Mouse (Mus musculus) erythroblast, adult 5-6 weeks (primary cell): ENCODE measurements around the gene Trim66. TPM values are rescaled to one million over a fixed set of nuclear protein-coding genes. Genes with fewer than 3 reads are reported as not detected.

ENCODE experiments used
- ATAC-seq: replicated peaks from 2 replicates; pipeline ENCODE4 v1.8.0; 2016; ENCODE audit warnings: moderate number of reproducible peaks, mild to moderate bottlenecking, moderate TSS enrichment, inconsistent platforms; ENCODE audit not compliant: poor library complexity, low FRiP score, severe bottlenecking
- total RNA-seq, 2 experiments: library from RNA; stranded (forward) in 1 of 2; stranded (reverse) in 1 of 2; fragments of 150-400 nt in 1 of 2; fragments of 200-764, 138-1000 nt in 1 of 2; gene quantifications; 2 replicates each; pipeline versions ENCODE4 v1.2.3 to v1.2.4; 2015 to 2017; ENCODE audit warnings: low replicate concordance in 2 of 2

The Trim66 gene
- total RNA-seq, 2 experiments from 2014 or later = not detected

- ATAC-seq = no peak
These were observed 40.3 kb downstream of the Trim66 start for GRCm38 (mm10) chr7:109467591-109467990.

- no peak for ATAC-seq
These were observed 47.2 kb downstream of the Trim66 start for GRCm38 (mm10) chr7:109460698-109461097.

- ATAC-seq = no peak
These were observed 51.4 kb downstream of the Trim66 start for GRCm38 (mm10) chr7:109456563-109456962.

GRCm38 (mm10) chr7:109455748-109456147 lies 52.2 kb downstream of the Trim66 start:
- no peak for ATAC-seq

- no peak for ATAC-seq
These were observed 53.1 kb downstream of the Trim66 start for GRCm38 (mm10) chr7:109454856-109455255.

- no peak for ATAC-seq
These were observed 59.9 kb downstream of the Trim66 start for GRCm38 (mm10) chr7:109448060-109448459.

- ATAC-seq = 0 out of 2 replicates have a peak, but pooled peaks have one; percentile 55
These were observed 62.9 kb downstream of the Trim66 start for GRCm38 (mm10) chr7:109445012-109445411.

- ATAC-seq = no peak
These were observed 65.2 kb downstream of the Trim66 start for GRCm38 (mm10) chr7:109442739-109443138.

- no peak for ATAC-seq
These were observed 67.2 kb downstream of the Trim66 start for GRCm38 (mm10) chr7:109440697-109441269.

GRCm38 (mm10) chr7:109438781-109439591 lies 68.9 kb downstream of the Trim66 start, which contains the start of gene Stk33:
Stk33 (minus strand) TSS chr7:109439081.
- no peak for ATAC-seq

- no peak for ATAC-seq
These were observed 83.3 kb downstream of the Trim66 start for GRCm38 (mm10) chr7:109424422-109425159.

- ATAC-seq = no peak
These were observed 85.1 kb downstream of the Trim66 start for GRCm38 (mm10) chr7:109422803-109423202.

GRCm38 (mm10) chr7:109405491-109405890 lies 102.4 kb downstream of the Trim66 start:
- ATAC-seq = no peak

GRCm38 (mm10) chr7:109399299-109399698 lies 108.6 kb downstream of the Trim66 start:
- ATAC-seq = no peak

Other genes with a start within 250 kb of the Trim66 start
- not detected in 2 replicates for gene Stk33, start 69.1 kb downstream of the Trim66 start, total RNA-seq (2015; ENCODE audit: low replicate concordance)
- gene Stk33, start 69.1 kb downstream of the Trim66 start, total RNA-seq (2017; ENCODE audit: low replicate concordance) = not detected in 2 replicates
- gene Rpl27a, start 11.0 kb upstream of the Trim66 start, total RNA-seq (2015; ENCODE audit: low replicate concordance) = 123 and 147 TPM in 2 replicates
- gene Rpl27a, start 11.0 kb upstream of the Trim66 start, total RNA-seq (2017; ENCODE audit: low replicate concordance) = 99.9 and 139 TPM in 2 replicates
- gene St5, start 195.5 kb upstream of the Trim66 start, total RNA-seq (2015; ENCODE audit: low replicate concordance) = 381 and 408 TPM in 2 replicates
- 250 and 390 TPM in 2 replicates for gene St5, start 195.5 kb upstream of the Trim66 start, total RNA-seq (2017; ENCODE audit: low replicate concordance)
- gene Akip1, start 195.6 kb upstream of the Trim66 start, total RNA-seq (2015; ENCODE audit: low replicate concordance) = 5.2 and 18.0 TPM in 2 replicates
- gene Akip1, start 195.6 kb upstream of the Trim66 start, total RNA-seq (2017; ENCODE audit: low replicate concordance) = 3.2 and 6.4 TPM in 2 replicates
- gene BC051019, start 215.7 kb upstream of the Trim66 start, total RNA-seq (2015; ENCODE audit: low replicate concordance) = not detected in 2 replicates
- not detected in 2 replicates for gene BC051019, start 215.7 kb upstream of the Trim66 start, total RNA-seq (2017; ENCODE audit: low replicate concordance)
- gene Ascl3, start 223.6 kb upstream of the Trim66 start, total RNA-seq (2015; ENCODE audit: low replicate concordance) = not detected in 2 replicates
- gene Ascl3, start 223.6 kb upstream of the Trim66 start, total RNA-seq (2017; ENCODE audit: low replicate concordance) = not detected in 2 replicates
- gene Tmem9b, start 244.7 kb upstream of the Trim66 start, total RNA-seq (2015; ENCODE audit: low replicate concordance) = 30.7 and 31.8 TPM in 2 replicates
- 13.0 and 18.7 TPM in 2 replicates for gene Tmem9b, start 244.7 kb upstream of the Trim66 start, total RNA-seq (2017; ENCODE audit: low replicate concordance)